Mouse (Mus musculus) cerebellum, adult 2 months (tissue): ENCODE data around the gene Dnajc28.

ENCODE experiments used
- CTCF ChIP-seq: fragments of 200-500 bp; IDR thresholded peaks from 2 replicates; pipeline ENCODE4 v1.5.1; 2011; ENCODE audit warnings: low read depth, mild to moderate bottlenecking, control low read depth, low read length, moderate library complexity, borderline replicate concordance; ENCODE audit not compliant: insufficient read depth
- POLR2A ChIP-seq: fragments of 200-500 bp; IDR thresholded peaks from 2 replicates; pipeline ENCODE4 v1.6.1; 2011; ENCODE audit warnings: low read length, control low read depth, borderline replicate concordance; ENCODE audit not compliant: insufficient read depth

DNA sequence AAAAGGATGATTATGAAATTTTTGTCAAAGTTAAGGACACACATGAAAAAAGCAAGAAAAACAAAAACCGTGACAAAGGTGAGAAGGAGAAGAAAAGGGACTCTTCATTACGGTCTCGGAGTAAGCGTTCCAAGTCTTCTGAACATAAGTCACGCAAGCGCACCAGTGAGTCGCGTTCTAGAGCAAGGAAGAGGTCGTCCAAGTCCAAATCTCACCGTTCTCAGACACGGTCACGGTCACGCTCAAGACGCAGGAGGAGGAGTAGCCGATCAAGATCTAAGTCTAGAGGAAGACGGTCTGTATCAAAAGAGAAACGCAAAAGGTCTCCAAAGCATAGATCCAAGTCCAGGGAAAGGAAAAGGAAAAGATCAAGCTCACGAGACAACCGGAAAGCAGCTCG is 41.0 kb upstream of the Dnajc28 start:
- TF ChIP-seq CTCF (no peak), POLR2A (no peak)
